In genomic region chr11:109335890-109336289, GRCm38 (mm10) we compare ENCODE assay signal across 22 mouse cellular contexts. TPM values are rescaled to one million over a fixed set of nuclear protein-coding genes. Genes with fewer than 3 reads are reported as not detected.
DNase-seq lines count a peak whose midpoint lies in the region; ATAC-seq and TF ChIP-seq lines count a peak whose summit lies in the region.
"Had no signal": no experiment of that assay in that cellular context is flagged by ENCODE, and none has a peak within 500 bp of the region (broad histone marks: within the 10 kb centered on the region; RNA-seq: fewer than 3 reads in every experiment).

No protein-coding gene starts in this region.

- no peaks in the 10 kb centered on the region for H3K27me3 ChIP-seq in MEL (ENCODE audit: control insufficient read depth in 1 of 2, insufficient read depth in 2 of 2, low read length in 2 of 2)
- H3K27me3 ChIP-seq: embryonic facial prominence, embryonic 12.5 days; forebrain, embryonic 13.5 days; forebrain, embryonic 15.5 days; Patski had no signal

- peak; percentile 33 to 62; a peak in 2 of 4 replicates for TF ChIP-seq EP300 in MEL (IDR thresholded peaks at IDR 0.05; ENCODE audit: low read depth in 1 of 2, low read length in 2 of 2)

- no peaks in the 10 kb centered on the region for H3K9me3 ChIP-seq in MEL (replicated peaks; ENCODE audit: insufficient read depth, low read length)
- H3K9me3 ChIP-seq: embryonic facial prominence, embryonic 10.5 days; embryonic facial prominence, embryonic 12.5 days; forebrain, embryonic 13.5 days; forebrain, embryonic 15.5 days; G1E had no signal

- peak in 1 of 2 experiments; percentile 31; a peak in 1 of 4 replicates for TF ChIP-seq POLR2A in MEL (IDR thresholded peaks at IDR 0.05; ENCODE audit: control insufficient read depth in 1 of 2, insufficient read depth in 1 of 2, low read depth in 1 of 2, low read length in 2 of 2, poor library complexity in 1 of 2)

- peak; percentile 45 for DNase-seq in retina, postnatal 1 day
- DNase-seq in retina, embryonic 14.5 days (ENCODE audit: low spot score): no peak
- DNase-seq in MEL (ENCODE audit: low read depth, low spot score): peak; percentile 70
- DNase-seq in cerebellum, postnatal 10 days: no peak
- DNase-seq: adrenal gland, adult 2 months; adrenal gland, postnatal 10 days; adrenal gland, postnatal 25 days; B cell, adult 2 months; cerebellum, adult 11 months; cerebellum, adult 18-20 months; cerebellum, adult 8-10 months; cerebellum, adult 9-11 months; cerebellum, postnatal 25 days; forebrain, postnatal 0 days had no signal

- peaks cover 0 to 24% of the 10 kb centered on the region in 2 experiments; a peak in 2 of 4 replicates for H3K36me3 ChIP-seq in MEL (ENCODE audit: control insufficient read depth in 1 of 2, insufficient read depth in 2 of 2, low read length in 2 of 2)
- H3K36me3 ChIP-seq: embryonic facial prominence, embryonic 10.5 days; embryonic facial prominence, embryonic 12.5 days; forebrain, embryonic 15.5 days; G1E had no signal

- no peak overlapping the region; the same call in 1 of the 2 replicates for H3K27ac ChIP-seq in MEL (ENCODE audit: control insufficient read depth, low read depth, low read length)
- H3K27ac ChIP-seq: embryonic facial prominence, embryonic 10.5 days; embryonic facial prominence, embryonic 12.5 days; forebrain, embryonic 13.5 days; forebrain, embryonic 15.5 days had no signal

- H3K79me2 ChIP-seq in MEL (ENCODE audit: control insufficient read depth, insufficient read depth, low read length, poor library complexity): no peaks in the 10 kb centered on the region

- ATAC-seq in activated CD4-positive, CD25-positive, alpha-beta regulatory T cell, adult 4 months: no peak
- ATAC-seq: CD4-positive, CD25-positive, alpha-beta regulatory T cell, adult 4 months; forebrain, embryonic 13.5 days; forebrain, embryonic 15.5 days; forebrain, postnatal 0 days; Patski had no signal

- TF ChIP-seq CTCF in MEL (IDR thresholded peaks at IDR 0.05 in 2 of 3, conservative IDR thresholded peaks at IDR 0.05 in 1 of 3; ENCODE audit: control insufficient read depth in 1 of 3, insufficient read depth in 1 of 3, low read depth in 2 of 3, low read length in 3 of 3, poor library complexity in 1 of 3, severe bottlenecking in 1 of 3): no peak

- peaks cover 18 to 41% of the 10 kb centered on the region in 2 experiments for H3K4me1 ChIP-seq in MEL (ENCODE audit: control insufficient read depth in 1 of 2, insufficient read depth in 2 of 2, low read length in 2 of 2)

- peak overlapping the region in 1 of 2 experiments; percentile 37; a peak in 3 of 4 replicates for H3K4me3 ChIP-seq in MEL (ENCODE audit: control insufficient read depth in 1 of 2, insufficient read depth in 1 of 2, low read depth in 2 of 2, low read length in 2 of 2)
- H3K4me3 ChIP-seq: embryonic facial prominence, embryonic 10.5 days; embryonic facial prominence, embryonic 12.5 days; forebrain, embryonic 13.5 days; forebrain, embryonic 15.5 days had no signal

- no peak overlapping the region for H3K9ac ChIP-seq in MEL (ENCODE audit: control insufficient read depth, low read depth, low read length, poor library complexity, severe bottlenecking)
- H3K9ac ChIP-seq: embryonic facial prominence, embryonic 12.5 days; forebrain, embryonic 13.5 days; forebrain, embryonic 15.5 days; forebrain, postnatal 0 days had no signal

- TF ChIP-seq RAD21 in MEL (IDR thresholded peaks at IDR 0.05; ENCODE audit: low read depth, low read length): no peak

TF ChIP-seq in MEL, 35 proteins besides CTCF, POLR2A, EP300 and RAD21:
- TF ChIP-seq SMC3 (IDR thresholded peaks at IDR 0.05; ENCODE audit: low read depth, low read length) (no peak), CHD2 (IDR thresholded peaks at IDR 0.05; ENCODE audit: low read length) (no peak; the same call in 1 of the 2 replicates), E2F4 (IDR thresholded peaks at IDR 0.05; ENCODE audit: borderline replicate concordance, low read depth, low read length) (no peak), MAFK (IDR thresholded peaks at IDR 0.05; ENCODE audit: borderline replicate concordance, low read depth, low read length) (no peak), TCF12 (IDR thresholded peaks at IDR 0.05; ENCODE audit: low read depth, low read length) (0 out of 2 replicates have a peak, but pooled peaks have one; percentile 18), NRF1 (IDR thresholded peaks at IDR 0.05; ENCODE audit: insufficient read depth, low read depth, low read length, poor library complexity, severe bottlenecking) (peak; percentile 13; the same call in 1 of the 2 replicates), ZKSCAN1 (IDR thresholded peaks at IDR 0.05; ENCODE audit: low read depth, low read length) (no peak), MXI1 (IDR thresholded peaks at IDR 0.05; ENCODE audit: low read depth, low read length) (no peak), GATA1 (IDR thresholded peaks at IDR 0.05; ENCODE audit: low read depth, low read length) (peak; percentile 21; the same call in 1 of the 2 replicates), SIN3A (IDR thresholded peaks at IDR 0.05; ENCODE audit: low read length) (peak; percentile 65; the same call in 1 of the 2 replicates)
TF ChIP-seq in MEL: peak in this region for 4.

RNA-seq across cellular contexts. Expression of gene Gna13, which starts 26.7 kb away (rescaled TPM):
- total RNA-seq in MEL (2012; rRNA removed): 56.6 and 57.0 TPM in 2 replicates
- 100 to 1,000 TPM in 1 of 2 experiments, 10 to 100 TPM in 1; 51.0 to 102 TPM for polyA plus RNA-seq in MEL (2012; ENCODE audit: insufficient read depth in 1 of 2, insufficient read length in 2 of 2, low read depth in 1 of 2, low replicate concordance in 2 of 2, missing spikeins in 1 of 2)
- polyA plus RNA-seq in activated CD4-positive, CD25-positive, alpha-beta regulatory T cell, adult 4 months (2017; shearing (Covaris generic)): 10 to 100 TPM; 56.6 to 64.4 TPM

RNA-seq across cellular contexts. Expression of gene Rgs9, which starts 38.0 kb away (rescaled TPM):
- total RNA-seq in MEL (2012; rRNA removed): not detected in 2 replicates
- polyA plus RNA-seq in MEL (2012; ENCODE audit: insufficient read depth in 1 of 2, insufficient read length in 2 of 2, low read depth in 1 of 2, low replicate concordance in 2 of 2, missing spikeins in 1 of 2): not detected
- 1 to 10 TPM; 3.3 to 5.5 TPM for polyA plus RNA-seq in activated CD4-positive, CD25-positive, alpha-beta regulatory T cell, adult 4 months (2017; shearing (Covaris generic))
- polyA plus RNA-seq: G1E had no signal

Comparison
In these comparisons a context has a peak if more than half of its experiments do, and no peak if none do; other contexts are left out.
1. DNase-seq: peak in retina, postnatal 1 day (single experiment) and MEL (single experiment); none in retina, embryonic 14.5 days (single experiment) and cerebellum, postnatal 10 days (0 of 2).
2. RNA of gene Rgs9, which starts 38.0 kb away (polyA plus RNA-seq): 3.3 to 5.5 TPM in activated CD4-positive, CD25-positive, alpha-beta regulatory T cell, adult 4 months; not detected in MEL; every median in the first group is over 4 times any median in the second.